Mouse (Mus musculus) T-helper 2 cell (primary cell): ENCODE measurements around the gene Bod1.

Experiments used
- in situ Hi-C: fragments of 300-600 bp; cut with MboI, MseI; formaldehyde crosslinking; loops from one replicate; pipeline ENCODE4 v1.15.1; 2025; ENCODE audit warnings: high pct_unique_total_duplicates

Bod1 gene

DNA sequence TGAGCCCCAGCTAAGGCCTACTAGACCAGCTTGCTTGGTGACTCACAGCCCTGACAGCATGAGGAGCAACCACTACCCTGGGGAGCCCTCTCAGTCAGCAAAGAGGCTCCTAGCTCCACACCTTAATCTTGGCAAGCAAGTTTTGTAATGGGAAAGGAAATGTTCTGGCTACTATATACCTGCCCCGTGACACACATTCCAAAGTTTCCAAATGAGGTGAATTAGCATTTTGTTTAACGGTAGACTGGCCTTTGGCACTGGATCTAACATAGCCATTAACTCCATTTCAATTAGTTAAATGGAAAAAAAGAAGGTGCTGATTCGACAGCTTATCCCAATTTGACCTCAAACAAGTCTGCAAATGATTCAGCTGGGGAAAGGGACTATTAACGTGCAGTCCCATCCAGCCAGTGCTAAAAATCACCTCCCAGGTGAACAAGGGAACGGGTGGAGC, 1.2 kb downstream of the Bod1 start:
- in situ Hi-C loops, result loop anchor here (10.0 kb wide), 1 partner anchor 464 kb away; no protein-coding TSS in a partner anchor

DNA sequence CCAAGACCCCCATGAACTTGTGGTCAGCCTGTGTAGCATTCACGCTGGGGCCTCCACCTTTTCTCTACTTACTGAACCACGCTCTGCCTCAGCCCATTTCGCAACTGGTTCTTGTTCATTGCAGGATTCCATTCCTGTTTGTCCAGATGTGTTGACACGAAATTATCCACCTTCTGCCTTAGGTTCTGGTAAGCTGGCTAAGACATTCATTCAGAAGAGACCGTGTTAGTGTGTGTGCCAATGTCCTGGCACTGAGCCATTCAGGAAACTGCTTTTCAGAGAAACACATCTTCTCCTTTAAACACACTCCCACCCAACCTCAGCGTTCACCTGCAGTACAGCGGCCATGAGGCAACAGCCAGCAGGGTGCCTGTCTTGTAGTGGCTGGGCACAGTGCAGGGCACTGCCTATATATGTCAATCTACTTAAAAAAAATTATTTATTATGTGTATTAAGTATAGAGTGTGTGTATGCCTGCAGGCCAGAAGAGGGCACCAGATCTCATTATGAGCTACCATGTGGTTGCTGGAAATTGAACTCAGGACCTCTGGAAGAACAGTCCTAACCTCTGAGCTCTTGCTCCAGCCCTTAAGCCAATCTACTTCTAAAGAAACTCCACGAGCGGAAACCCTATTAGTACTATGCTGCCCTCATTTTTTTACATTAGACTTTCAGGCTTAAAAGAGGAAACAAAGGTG, 2.4 kb downstream of the Bod1 start:
- in situ Hi-C loops, result no loop called here

DNA sequence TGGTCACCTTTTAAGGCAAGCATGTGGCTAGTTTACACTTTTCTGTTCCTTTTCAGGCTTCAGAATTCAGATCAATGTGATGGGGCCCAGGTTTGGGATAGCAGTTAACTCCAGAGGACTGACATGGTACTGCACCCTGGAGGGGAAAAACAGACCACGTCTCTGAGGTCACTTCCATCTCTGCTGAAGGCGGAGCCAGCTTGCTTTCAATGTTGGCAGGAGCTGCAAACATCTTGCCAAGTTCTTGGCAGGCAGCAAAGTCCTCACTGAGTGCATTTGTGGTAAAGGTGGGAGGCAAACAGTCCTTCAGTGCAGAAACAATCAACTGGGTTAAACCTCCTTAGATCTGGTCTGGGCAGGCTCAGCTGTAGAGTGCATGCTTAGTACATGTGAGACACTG, 7.5 kb downstream of the Bod1 start:
- in situ Hi-C loops, result no loop called here

DNA sequence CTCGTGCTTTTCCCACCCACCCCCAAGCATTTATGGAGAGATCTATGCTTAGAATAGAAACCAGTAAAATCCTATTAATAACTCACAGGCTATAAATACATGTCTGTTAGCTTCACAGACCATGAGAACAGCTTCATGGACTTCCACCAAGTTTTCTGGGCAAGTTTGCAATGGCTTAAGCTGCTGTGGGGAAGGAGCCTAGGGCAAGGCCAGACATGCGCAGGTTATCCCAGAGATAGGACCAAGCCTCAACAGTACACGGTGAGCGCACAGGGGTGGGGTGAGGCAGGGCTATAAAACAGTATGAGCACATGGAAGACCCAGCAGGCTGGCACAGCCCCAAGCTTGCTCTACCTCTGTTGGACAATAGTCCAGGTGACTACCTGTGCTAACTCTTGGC, 8.2 kb downstream of the Bod1 start:
- in situ Hi-C loops, result no loop called here

DNA sequence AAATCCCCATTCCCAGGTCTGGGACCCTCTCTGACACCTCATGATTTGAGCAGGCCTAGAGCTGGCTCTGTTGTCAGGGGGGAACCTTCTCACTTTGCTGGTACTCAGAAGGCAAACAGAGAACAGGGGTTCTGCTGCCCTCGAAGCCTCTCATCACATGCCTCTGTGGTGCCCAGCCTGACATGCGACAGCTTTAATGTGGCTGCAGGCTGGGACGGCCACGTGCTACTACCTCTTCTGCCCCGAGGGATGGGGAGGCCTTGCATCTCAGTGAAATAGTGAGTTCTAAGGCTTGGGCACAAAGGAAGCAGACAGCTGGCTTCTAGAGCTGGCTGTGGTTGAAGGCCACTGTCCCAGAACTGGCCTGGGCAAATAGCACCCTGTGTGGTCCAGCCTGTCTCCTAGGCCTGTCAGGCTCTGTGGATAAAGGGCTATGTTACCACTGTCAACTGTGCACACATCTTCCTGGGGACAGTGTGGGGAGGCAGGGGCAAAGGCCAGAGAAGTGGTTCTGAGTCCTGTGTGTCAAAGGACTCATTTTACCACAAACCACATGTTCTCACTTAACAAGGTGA, 8.7 kb downstream of the Bod1 start:
- in situ Hi-C loops, result no loop called here

DNA sequence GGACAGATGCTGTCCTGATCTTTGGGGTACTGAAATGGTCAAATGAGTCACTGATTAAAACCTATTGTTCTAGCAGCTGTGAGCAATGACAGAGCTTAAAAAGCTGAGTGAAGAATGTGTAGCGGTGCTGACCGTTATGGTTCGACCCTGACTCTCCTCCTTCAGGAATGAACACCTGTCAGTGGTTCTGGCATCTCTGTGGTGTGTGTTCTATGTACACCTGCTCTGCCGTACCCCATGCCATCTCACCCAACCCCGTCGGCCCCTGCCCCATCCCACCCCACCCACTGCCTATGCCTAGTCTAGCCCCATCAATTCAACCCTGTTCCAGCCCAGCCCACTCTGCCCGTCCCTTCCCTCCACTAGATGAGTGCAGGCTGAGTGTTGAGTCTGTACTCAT, 9.5 kb downstream of the Bod1 start:
- in situ Hi-C loops, result no loop called here

DNA sequence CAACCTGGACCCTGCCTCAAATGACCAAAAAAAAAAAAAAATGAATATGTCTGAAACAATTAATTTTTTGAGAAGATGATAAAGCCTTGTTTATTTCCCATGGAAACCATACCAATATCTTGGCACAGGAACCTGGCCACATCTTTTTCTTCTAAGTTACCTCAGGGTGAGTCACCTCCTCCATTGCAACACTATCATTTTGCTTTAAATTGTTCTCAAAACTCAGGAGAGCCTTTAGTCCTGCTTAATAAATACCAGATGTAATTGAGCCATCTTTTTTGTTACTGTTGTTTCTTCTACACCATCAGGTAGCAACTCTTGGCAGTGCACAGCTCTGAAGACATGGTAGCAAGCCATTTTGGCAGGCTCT, 13.9 kb downstream of the Bod1 start:
- in situ Hi-C loops, result loop anchor here (10.0 kb wide), 1 partner anchor 893 kb away; no protein-coding TSS in a partner anchor

DNA sequence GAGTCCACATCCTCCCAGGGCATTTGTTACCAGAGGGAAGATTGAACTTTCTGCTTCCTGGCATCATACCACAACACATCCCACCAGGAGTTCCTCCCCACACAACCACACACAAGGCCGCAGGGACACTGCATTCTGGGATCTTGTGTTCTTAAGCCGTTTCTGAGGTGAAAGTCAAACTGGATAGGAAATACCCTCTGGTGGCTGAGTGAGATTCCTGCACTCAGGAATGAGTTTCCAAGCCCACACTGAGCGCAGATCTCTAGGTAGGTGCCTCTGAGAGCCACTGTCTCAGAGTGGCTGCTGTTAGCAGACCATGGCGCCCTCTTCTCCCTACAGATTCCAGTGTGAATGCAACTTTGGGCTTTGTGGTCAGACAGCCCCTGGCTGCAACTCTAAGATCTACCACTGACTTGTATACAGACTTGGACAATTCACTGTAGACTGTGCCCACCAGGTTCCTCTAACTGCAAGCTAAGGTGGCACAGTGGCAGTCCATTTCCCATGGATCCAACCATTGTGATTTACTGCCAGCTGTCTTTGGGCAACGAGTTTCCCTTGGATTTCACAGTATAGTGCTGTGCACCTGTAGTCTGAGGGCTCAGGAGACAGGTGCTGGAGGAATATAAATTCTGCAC, 14.4 kb downstream of the Bod1 start:
- in situ Hi-C loops, result loop anchor here (10.0 kb wide), 1 partner anchor 892 kb away; no protein-coding TSS in a partner anchor

DNA sequence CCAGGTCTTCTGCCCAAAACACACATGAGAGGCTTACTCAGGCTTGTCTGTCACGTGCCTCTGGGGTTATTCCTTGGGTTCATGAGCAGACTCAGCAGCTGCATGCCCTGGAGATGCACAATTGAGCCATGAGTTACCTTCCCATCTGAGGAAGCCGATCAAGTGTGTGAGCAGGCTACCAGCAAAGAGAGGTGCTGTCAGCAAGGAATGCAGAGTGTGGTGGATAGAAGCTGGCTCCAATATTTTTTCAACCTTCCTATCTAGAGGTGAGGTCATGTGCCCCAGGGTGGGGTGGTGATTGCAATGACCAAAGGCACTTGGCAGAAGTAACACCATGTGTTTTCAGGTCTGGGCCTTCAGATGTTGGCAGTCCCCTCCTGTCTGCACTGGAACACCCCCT, 22.2 kb downstream of the Bod1 start:
- in situ Hi-C loops, result no loop called here

DNA sequence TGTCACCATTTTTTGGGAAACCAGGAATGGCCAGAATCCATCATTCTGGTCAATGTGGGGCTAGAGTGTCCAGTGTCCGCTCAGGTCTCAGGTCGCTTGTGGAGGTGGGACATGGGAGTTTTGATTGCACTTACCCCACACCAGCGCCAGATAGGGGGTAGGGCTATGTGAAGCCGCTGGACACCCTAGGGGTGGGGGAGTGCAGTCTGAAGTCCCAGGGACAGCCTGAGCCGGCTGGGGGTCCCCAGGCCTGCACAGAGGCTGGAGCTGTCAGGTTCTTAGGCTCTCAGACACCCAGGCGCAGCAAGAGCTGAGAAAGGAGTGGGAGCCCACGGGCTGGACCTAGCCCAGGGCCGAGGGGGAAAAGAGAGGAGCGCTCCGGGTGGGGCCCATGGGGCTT, 24.4 kb downstream of the Bod1 start:
- in situ Hi-C loops, result no loop called here

DNA sequence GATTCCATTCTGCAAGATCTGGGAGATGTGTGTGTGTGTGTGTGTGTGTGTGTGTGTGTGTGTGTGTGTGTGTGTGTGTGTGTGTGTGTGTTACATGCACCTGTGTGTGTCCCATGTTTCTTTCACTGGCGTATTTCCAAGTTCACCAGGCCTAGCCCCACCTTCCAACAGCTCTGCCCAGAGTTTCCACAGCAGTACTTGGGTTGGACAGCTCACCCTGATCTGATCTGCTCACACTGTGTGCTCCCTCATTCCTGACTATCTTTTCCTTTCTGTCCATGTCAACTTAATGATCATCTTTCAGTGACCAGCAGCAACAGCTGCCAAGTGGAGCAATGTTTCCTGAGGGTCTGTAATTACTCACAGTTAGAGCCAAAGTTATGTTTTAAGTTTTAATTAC, 25.1 kb downstream of the Bod1 start:
- in situ Hi-C loops, result no loop called here

DNA sequence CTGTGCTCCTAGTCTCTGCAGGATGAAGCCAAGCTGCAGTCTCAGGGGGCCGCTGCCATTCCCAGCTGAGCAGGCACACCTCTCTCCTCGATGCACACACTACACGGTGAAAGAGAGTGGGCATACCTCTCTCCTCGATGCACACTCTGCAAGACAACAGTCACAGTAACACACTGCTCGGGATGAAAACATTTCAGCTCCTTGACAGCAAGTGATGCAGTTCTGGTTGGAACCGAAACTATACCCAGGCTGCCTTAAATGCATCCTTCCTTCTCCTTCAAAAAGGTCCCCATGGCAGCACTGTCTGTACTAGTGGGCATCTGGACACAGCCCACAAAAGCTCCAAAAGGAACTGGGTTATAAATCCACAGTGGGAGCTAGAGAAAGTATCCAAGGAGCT, 28.6 kb downstream of the Bod1 start:
- in situ Hi-C loops, result no loop called here

DNA sequence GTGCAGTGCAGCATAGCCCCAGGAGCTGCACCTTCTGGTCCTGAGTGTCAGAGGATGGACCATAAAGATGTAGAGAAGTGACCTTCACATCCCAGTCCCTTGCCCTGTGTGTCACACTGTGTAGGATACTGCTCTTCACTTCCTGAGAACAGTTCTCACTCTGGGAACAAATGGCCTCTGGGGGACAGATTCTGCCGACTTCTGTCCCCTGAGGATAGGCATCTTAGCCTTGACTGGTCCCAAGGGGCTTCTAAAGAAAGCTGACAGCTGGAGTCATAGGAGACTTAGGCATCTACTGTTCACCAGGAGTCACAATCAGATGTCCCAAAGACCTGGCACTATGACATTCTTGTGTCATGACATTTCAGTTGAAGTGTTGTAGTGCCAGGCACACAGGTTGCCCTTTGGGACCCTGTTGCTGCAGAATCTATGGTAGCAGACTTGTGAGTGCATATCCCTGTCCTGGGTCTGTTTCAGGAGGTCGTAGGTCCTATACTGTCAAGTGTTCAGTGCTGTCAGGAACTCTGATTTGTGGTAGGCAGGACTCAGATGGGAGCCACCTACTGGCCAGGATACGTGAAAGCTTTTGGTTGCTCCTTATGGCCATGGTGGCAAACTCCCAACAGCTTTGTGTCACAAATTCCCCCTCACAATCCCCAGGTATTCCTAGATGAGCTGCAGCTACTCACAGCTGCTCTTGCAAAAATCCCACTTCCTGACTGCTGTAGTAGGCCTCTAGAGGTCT, 30.4 kb downstream of the Bod1 start:
- in situ Hi-C loops, result no loop called here

DNA sequence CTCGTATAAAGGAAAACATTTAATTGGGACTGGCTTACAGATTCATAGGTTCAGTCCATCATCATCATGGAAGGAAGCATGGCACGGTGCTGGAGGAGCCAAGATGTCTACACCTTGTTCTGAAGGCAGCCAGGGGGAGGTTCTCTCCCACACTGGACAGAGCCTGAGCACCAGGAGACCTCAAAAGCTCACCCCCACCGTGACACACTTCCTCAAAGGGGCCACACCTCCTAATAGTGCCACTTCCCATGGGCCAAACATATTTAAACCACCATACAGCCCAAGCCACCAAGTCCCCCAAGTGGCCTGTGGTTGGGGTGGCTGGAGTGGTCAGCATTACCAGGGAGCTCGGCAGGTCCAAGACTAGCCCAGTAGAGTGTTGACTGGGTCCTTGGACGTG, 31.5 kb downstream of the Bod1 start:
- in situ Hi-C loops, result no loop called here

DNA sequence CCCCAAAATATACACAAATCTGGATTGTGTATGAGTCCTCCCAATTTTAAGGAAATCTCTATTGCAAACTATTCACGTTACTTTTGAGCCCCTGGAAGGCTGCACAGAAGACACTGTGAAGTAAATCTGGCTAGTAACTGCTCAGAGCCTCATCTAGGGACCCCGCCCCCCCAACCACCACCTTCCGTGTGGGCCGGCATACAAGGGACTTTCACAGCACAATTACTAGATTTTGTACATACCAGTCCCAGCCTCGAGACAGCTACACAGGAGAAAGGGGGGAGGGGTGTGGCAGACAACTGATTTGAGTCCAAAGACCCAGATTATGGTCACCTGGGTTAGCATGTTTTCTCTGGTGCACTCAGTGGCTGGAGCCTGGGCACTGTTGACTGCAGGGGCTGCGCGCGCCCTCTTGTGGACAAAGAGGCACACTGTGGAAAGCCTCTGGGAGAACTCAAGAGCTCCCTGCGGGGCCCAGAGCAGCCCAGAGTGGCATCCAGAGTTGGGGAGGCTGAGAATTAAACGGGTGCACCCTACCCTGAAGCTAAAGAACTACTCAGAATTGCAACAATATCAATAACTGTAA, 33.8 kb downstream of the Bod1 start:
- in situ Hi-C loops, result no loop called here

DNA sequence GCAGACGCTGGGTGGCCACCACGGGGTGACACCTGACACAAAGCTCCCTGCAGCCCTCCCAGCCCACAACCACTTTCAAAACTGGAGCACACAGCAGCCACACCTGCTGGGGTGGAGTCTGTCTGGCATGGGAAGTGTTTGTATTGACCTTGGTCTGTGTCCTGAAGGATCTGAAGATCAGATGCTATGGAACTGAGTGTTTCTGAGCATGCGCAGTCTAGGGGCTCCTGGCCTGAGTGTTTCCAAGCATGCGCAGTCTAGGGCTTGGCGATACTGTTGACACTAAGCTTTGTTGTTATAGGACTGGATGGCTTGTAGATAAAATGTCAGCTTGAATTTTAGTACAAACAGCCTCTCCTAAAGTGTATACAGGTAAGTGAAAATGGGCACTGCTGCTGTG, 43.0 kb downstream of the Bod1 start:
- in situ Hi-C loops, result no loop called here

DNA sequence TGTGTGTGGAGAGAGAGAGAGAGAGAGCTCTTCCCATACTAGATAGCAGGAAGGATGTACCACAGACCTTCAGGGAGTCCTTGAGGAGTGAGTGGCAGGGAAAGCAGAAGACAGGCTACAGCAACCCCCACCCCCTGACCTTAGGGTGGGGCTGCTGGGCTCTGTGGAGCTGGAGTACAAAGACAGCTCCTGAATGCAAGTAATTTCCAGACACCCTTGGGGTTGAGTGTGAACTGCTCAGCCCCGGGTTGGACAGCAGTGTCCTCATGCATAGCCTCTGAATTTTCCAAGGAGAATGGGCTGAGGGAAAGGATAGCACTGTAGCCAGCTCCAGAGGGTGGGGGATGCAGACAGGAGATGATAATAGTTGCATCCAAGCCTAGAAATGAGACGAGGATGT, 50.9 kb downstream of the Bod1 start:
- in situ Hi-C loops, result loop anchor here (25.0 kb wide), 1 partner anchor 708 kb away; no protein-coding TSS in a partner anchor

DNA sequence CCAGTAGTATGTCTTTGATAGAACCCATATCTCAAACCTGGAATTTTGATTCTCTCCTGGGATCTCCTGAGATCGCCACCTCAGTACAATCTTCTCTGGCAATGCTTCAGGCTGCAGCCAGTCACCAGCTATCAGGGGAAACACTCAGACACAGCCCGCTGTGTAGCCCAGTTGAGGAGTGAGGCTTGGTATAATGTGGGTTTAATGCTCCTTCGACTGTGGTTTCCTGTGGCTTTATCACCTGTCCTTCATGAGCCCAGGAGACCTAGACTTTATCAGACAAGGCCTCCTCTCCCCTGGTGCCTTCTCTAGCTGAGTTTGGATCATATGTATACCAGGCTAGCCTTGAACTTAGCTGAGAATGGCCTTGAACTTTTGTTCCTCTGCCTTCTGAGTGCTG, 53.9 kb downstream of the Bod1 start:
- in situ Hi-C loops, result loop anchor here (25.0 kb wide), 1 partner anchor 705 kb away; no protein-coding TSS in a partner anchor

DNA sequence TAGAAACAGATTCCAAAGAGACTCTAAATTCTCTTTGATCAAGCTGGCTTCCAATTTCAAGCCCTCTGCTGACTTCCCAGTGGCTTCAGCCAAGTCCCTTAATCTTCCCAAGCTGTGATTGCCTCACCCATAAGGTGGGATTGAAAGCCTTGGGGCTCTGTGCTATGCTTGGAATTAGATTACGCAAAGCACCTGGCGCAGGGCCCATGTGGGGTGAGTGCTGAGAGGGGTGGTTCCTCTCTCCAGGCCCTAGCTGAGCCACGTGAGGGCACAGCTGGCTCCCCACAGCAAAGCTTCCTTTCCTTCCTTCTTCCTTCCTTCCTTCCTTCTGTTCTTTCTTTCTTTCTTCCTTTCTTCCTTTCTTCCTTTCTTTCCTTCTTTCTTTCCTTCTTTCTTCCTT, 54.4 kb downstream of the Bod1 start:
- in situ Hi-C loops, result loop anchor here (25.0 kb wide), 1 partner anchor 705 kb away; no protein-coding TSS in a partner anchor

DNA sequence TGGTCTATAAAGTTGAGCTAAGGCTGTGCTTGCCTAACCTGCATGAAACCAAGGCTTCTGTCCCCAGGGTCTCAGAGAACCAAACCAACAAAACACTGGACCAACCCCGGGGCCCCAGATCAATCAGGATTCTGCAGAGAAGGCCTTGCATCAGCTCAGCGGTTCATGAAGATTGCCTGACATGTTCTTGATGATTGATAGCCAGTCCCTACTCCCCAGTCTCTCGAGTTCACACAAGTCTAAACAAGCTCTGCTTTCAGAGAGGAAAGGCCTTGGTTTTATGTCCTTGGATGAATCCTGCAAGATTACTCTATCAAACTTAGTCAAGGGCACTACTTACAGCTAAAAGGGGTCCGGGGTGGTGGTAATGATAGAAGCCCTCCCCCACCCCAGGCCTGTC, 55.0 kb downstream of the Bod1 start:
- in situ Hi-C loops, result loop anchor here (25.0 kb wide), 1 partner anchor 704 kb away; no protein-coding TSS in a partner anchor
